Mouse (Mus musculus) forebrain, embryonic 16.5 days (tissue): Measurements from ENCODE around the gene Lrmda. TPM values are rescaled to one million over a fixed set of nuclear protein-coding genes. Genes with fewer than 3 reads are reported as not detected.
"Not testable (repeated sequence)": the region's sequence is repeated elsewhere in the genome, so short reads cannot be mapped to it uniquely, and the experiment has no call there.

Experiments used
- ATAC-seq: fragments of 200-750 bp; cut with Nextera tagmentation; 2 replicates; pipeline ENCODE4 v1.8.0; 2017; ENCODE audit warnings: mild to moderate bottlenecking, moderate library complexity
- H3K27ac ChIP-seq: fragments of 300-500 bp; sonication (generic); 2 replicates; pipeline ENCODE4 v1.5.1; 2014; ENCODE audit warnings: low read length, control low read depth
- H3K27me3 ChIP-seq: fragments of 300-500 bp; sonication (generic); replicated peaks from 2 replicates; pipeline ENCODE4 v1.6.1; 2014; ENCODE audit warnings: low read length; ENCODE audit not compliant: control insufficient read depth, insufficient read depth
- H3K36me3 ChIP-seq: fragments of 300-500 bp; sonication (generic); 2 replicates; pipeline ENCODE4 v1.6.1; 2014; ENCODE audit not compliant: control insufficient read depth, insufficient read depth
- H3K4me1 ChIP-seq: fragments of 300-500 bp; sonication (generic); replicated peaks from 2 replicates; pipeline ENCODE4 v1.6.1; 2014; ENCODE audit warnings: low read length; ENCODE audit not compliant: control insufficient read depth, insufficient read depth
- H3K4me2 ChIP-seq: fragments of 300-500 bp; sonication (generic); 2 replicates; pipeline ENCODE4 v1.6.1; 2014; ENCODE audit warnings: mild to moderate bottlenecking, low read length, control low read depth
- H3K4me3 ChIP-seq: fragments of 300-500 bp; sonication (generic); replicated peaks from 2 replicates; pipeline ENCODE4 v1.5.1; 2014; ENCODE audit warnings: mild to moderate bottlenecking, low read length, control low read depth
- H3K9ac ChIP-seq: fragments of 300-500 bp; sonication (generic); replicated peaks from 2 replicates; pipeline ENCODE4 v1.6.1; 2014; ENCODE audit warnings: low read depth, low read length, control low read depth
- H3K9me3 ChIP-seq: fragments of 300-500 bp; sonication (generic); 2 replicates; pipeline ENCODE4 v1.6.1; 2016; ENCODE audit warnings: low read length; ENCODE audit not compliant: control insufficient read depth
- WGBS: fragments of 180-500 bp; shearing (Covaris S2); extraction: QIAGEN DNeasy Blood & Tissue Kit; methylation state at CpG from one replicate; pipeline ENCODE4 v1.1.7; 2014; 5-methylcytosine and 5-hydroxymethylcytosine counted together
- polyA plus RNA-seq: library from polyadenylated mRNA; unstranded; fragments of >200 nt; fragmentation: Nextera tagmentation; extraction: Ambion mirVana; gene quantifications from 2 replicates; pipeline ENCODE4 v1.2.1, GENCODE M21; 2015

The Lrmda gene
- polyA plus RNA-seq, 1 experiment from 2014 or later: not detected

DNA sequence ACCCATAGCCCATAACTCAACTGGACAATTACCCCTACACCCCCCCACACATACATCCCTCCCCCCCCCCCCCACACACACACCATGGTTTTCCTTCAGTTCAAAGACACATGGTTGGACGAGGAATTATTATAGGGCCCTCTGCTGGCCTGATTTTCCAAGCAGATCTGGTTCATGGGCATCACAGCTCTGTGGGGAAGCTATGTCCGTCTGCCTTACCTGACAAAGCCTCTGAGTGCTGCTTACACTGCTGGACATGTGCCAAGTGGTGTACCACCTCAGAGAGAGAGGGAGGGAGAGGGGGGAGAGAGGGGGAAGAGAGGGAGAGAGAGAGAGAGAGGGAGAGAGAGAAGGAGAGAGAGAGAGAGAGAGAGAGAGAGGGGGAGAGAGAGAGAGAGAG, 762.9 kb downstream of the Lrmda start:
- ATAC-seq: no peak
- Histone ChIP-seq H3K27ac (no peak overlapping the region), H3K36me3 (no peaks in the 10 kb centered on the region), H3K4me2 (no peak overlapping the region), H3K4me3 (no peak overlapping the region), H3K27me3 (no peaks in the 10 kb centered on the region), H3K9me3 (no peaks in the 10 kb centered on the region), H3K9ac (no peak overlapping the region), H3K4me1 (no peaks in the 10 kb centered on the region)
- WGBS: 49% methylated on average over 2 of the region's 2 CpGs

DNA sequence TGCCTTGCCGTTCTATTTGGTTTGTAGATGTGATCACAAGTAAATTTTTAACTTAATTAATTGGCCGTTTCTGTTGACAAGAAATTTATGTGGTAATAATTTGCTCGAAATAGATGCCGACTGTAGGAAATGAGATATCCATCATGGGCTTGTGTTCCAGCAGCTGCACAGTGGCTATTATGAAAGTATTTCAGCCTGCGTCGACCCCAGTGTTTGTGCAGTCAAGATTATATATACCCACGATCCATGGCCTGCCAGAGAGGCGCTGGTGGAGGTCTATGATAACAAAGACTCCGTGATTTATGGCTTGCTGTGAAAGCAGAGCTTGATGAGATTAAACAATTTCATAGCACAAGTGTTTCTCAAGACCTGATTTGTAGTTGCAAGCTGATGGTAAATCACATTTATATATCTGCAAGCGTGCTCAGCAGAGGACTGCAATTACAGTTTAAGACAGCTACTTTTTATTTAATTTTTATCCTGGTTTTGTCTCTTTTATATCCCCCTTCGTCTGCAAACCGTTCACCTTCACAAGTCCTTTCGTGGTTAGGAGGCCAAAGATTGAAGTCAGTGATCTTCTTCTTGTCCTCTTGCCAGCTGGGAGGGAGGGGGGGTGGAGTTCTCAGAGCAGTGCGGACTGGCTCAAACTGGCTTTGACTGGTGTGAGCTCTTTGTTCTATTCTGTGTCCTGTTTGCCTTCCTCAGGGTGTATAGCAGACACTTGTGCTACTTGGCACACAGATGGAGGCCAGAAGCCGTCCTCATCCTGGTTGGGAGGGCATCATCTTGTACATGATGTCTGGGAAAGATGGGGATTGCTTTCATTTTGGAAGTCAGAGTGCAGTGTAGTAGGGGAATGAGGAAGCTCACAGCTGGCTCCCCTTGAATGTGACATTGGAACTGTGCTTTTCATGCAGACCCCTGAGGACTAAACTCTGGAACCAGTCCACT, 764.0 kb downstream of the Lrmda start:
- no peaks in the 10 kb centered on the region for H3K27me3 ChIP-seq
- no peaks in the 10 kb centered on the region for H3K9me3 ChIP-seq
- ATAC-seq: no peak
- H3K36me3 ChIP-seq: no peaks in the 10 kb centered on the region
- H3K4me3 ChIP-seq: no peak overlapping the region
- 61% methylated on average over 15 of the region's 15 CpGs for WGBS
- no peak overlapping the region for H3K27ac ChIP-seq
- H3K4me1 ChIP-seq: no peaks in the 10 kb centered on the region
- no peak overlapping the region for H3K9ac ChIP-seq
- no peak overlapping the region for H3K4me2 ChIP-seq

DNA sequence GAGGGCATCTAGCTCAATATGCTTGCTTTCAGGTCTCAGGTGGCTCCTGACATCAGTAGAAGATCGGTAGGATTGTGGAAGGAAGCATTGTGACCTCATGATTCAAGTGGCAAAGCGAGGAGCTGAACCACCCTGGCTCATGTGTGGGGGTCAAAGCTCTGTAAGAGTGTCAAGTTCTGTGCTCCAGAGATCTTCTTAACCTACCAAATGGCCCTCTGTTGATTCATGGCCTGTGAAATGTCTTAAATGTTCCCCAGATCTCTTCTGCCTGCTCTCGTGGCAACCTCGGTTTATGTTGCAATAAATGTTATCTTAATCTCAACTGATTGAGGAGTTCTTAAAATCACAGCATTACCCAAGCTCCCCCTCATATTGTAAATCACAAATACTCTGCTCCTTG, 780.5 kb downstream of the Lrmda start:
- H3K4me3 ChIP-seq: no peak overlapping the region
- H3K9ac ChIP-seq: no peak overlapping the region
- H3K4me1 ChIP-seq: no peaks in the 10 kb centered on the region
- 0 out of 2 replicates have a peak, but pooled peaks cover 7% of the 10 kb centered on the region for H3K27me3 ChIP-seq
- no peak overlapping the region for H3K4me2 ChIP-seq
- H3K9me3 ChIP-seq: no peaks in the 10 kb centered on the region
- no peak overlapping the region for H3K27ac ChIP-seq
- H3K36me3 ChIP-seq: no peaks in the 10 kb centered on the region
- WGBS: 90% methylated on average over 4 of the region's 4 CpGs
- ATAC-seq: no peak

DNA sequence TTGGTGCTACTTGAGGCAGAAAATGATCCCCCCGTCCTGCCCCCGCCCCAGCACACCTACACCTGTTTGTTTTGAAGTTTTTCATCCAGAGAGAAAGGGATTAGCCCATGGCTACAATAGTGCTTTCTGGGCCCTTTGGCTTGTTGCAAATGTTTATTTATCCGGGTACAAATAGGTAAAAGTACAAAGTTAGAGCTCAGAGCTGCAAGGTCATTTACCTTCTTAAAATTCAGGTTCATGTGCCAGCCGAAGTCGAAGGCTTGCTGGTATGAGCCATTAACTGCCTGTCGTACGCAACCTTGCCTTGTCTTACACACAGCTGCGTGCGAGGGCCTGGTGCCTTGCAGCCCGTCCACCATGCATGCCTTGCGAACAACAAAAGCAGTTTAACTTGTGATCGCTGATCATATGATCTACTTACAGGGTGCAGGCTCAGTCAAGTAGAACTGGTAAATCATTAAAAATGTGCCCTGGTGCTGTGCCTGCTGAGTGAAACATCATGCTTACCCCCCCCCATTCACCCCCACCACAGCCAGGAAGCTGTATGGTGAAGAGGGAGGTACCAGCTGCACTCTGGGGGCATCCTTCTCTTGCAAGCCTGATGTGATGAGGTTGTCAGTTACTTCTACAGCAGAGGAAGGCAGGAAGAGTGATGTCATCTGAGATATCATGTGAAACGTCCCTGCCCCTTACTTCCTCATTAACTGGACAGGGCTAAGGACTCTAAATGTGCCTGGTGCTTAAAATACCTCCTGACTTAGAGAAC, 781.5 kb downstream of the Lrmda start:
- H3K4me2 ChIP-seq: no peak overlapping the region
- 67% methylated on average over 13 of the region's 13 CpGs for WGBS
- H3K9me3 ChIP-seq: no peaks in the 10 kb centered on the region
- H3K27ac ChIP-seq: no peak overlapping the region
- ATAC-seq: no peak
- no peaks in the 10 kb centered on the region for H3K4me1 ChIP-seq
- H3K4me3 ChIP-seq: no peak overlapping the region
- 0 out of 2 replicates have a peak, but pooled peaks cover 10% of the 10 kb centered on the region for H3K27me3 ChIP-seq
- H3K9ac ChIP-seq: no peak overlapping the region
- no peaks in the 10 kb centered on the region for H3K36me3 ChIP-seq

GRCm38 (mm10) chr14:22801714-22802113, 782.2 kb downstream of the Lrmda start:
- WGBS: 81% methylated on average over 4 of the region's 4 CpGs
- H3K4me1 ChIP-seq, ATAC-seq, H3K9me3 ChIP-seq, H3K27ac ChIP-seq, H3K4me3 ChIP-seq, H3K9ac ChIP-seq, H3K36me3 ChIP-seq, H3K4me2 ChIP-seq: not testable (repeated sequence)
- H3K27me3 ChIP-seq: peaks cover 16% of the 10 kb centered on the region; the same call in 1 of the 2 replicates

DNA sequence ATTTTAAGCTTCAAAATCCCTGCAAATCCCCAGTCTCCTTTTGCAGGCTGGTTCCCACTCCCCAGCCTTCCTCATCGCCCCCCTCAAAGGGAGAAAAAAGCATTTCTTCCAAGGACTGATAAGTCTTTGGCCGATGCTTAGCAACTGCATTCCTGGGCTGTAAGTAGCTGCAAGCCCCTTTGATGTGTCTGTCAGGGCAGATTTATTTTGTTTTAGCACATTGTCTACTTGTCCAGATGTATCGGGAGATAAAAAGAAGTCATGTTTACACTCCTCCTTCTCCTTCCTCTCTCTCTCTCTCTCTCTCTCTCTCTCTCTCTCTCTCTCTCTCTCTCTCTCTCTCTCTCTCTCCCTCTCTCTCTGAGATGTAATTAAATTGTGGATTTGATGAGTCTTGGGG, 787.8 kb downstream of the Lrmda start:
- Histone ChIP-seq H3K36me3 (no peaks in the 10 kb centered on the region), H3K4me2 (no peak overlapping the region), H3K9ac (no peak overlapping the region), H3K9me3 (no peaks in the 10 kb centered on the region), H3K4me1 (peaks cover 8% of the 10 kb centered on the region; the same call in 1 of the 2 replicates), H3K27me3 (peaks cover 16% of the 10 kb centered on the region), H3K27ac (no peak overlapping the region), H3K4me3 (no peak overlapping the region)
- 10% methylated on average over 3 of the region's 3 CpGs for WGBS
- ATAC-seq: no peak

GRCm38 (mm10) chr14:22807726-22808594, 788.4 kb downstream of the Lrmda start:
- H3K9ac ChIP-seq: 0 out of 2 replicates have a peak overlapping the region, but pooled peaks have one; percentile 48
- H3K27me3 ChIP-seq: peaks cover 16% of the 10 kb centered on the region
- H3K9me3 ChIP-seq: no peaks in the 10 kb centered on the region
- WGBS: under 1% methylated on average over 20 of the region's 20 CpGs
- peak overlapping the region; percentile 67 for H3K4me2 ChIP-seq
- no peaks in the 10 kb centered on the region for H3K36me3 ChIP-seq
- H3K4me1 ChIP-seq: peaks cover 8% of the 10 kb centered on the region; the same call in 1 of the 2 replicates
- peak; percentile 94 for ATAC-seq
- peak overlapping the region; percentile 37 for H3K4me3 ChIP-seq
- H3K27ac ChIP-seq: no peak overlapping the region

DNA sequence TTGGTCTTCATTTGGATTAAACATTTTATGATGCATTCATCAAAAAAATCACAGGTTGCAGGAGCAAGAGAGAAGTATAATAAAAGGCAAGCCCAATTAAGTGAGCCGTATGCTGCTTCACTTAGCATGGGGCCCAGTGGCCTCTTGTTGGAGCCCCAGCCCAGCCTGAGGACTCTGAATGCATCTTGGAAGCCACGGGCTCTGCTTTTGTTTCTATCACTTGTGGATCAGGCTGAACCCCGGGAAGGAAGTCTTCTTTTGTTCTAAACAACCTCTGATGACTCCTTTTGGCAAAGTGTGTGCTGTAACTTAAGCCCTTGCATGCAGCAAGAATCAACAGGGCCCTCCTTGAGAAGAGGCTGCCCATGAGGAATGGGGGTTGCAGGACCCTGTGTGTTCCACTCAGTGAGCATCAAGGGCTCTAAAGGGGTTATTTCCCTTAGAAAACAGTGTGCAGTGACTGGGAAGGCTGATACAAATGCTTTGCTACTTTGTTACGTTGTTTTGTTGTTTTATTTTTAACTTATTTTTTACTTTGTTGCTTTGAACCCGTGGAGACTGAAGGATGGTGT, 789.2 kb downstream of the Lrmda start:
- no peak overlapping the region for H3K27ac ChIP-seq
- H3K4me2 ChIP-seq: no peak overlapping the region
- H3K36me3 ChIP-seq: no peaks in the 10 kb centered on the region
- peak; percentile 45; the same call in 1 of the 2 replicates for ATAC-seq
- WGBS: 24% methylated on average over 5 of the region's 5 CpGs
- peaks cover 8% of the 10 kb centered on the region; the same call in 1 of the 2 replicates for H3K4me1 ChIP-seq
- 0 out of 2 replicates have a peak overlapping the region, but pooled peaks have one; percentile 48 for H3K9ac ChIP-seq
- H3K4me3 ChIP-seq: no peak overlapping the region
- peaks cover 14% of the 10 kb centered on the region for H3K27me3 ChIP-seq
- H3K9me3 ChIP-seq: no peaks in the 10 kb centered on the region
